Mouse (Mus musculus): ENCODE measurements around the gene Hp. TPM values are rescaled to one million over a fixed set of nuclear protein-coding genes. Genes with fewer than 3 reads are reported as not detected.

Hp gene
- polyA plus RNA-seq, 1 experiment from 2014 or later = 0.74 TPM

DNA sequence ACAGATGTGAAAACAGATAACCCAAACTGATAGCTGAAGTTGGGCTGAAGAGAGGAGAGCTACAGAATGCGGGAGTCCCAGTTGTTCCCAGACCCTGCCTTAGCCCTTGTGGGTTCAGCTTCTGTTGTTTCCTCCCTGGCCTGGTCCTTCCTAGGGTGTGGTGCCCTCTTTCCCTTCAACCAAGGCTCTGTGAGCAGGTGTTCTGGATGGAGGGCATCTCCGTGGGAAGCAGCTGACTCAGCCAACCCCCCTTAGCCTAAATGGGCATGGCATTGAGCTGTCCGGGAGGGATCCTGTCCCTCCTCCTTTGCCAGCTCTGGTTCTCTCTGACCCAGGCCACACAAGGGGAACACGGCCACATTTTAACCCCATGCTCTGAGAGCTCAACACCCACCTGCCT, 2.7 kb downstream of the Hp start:
- H3K4me3 ChIP-seq (ENCODE audit: low read depth, low read length) = no peak overlapping the region
- no peaks in the 10 kb centered on the region for H3K9me3 ChIP-seq (replicated peaks; ENCODE audit: control insufficient read depth, low read length)
- 82% methylated on average over 4 of the region's 4 CpGs for WGBS (ENCODE audit: insufficient replicate concordance)
- H3K9ac ChIP-seq (ENCODE audit: low read depth, low read length) = no peak overlapping the region
- H3K4me1 ChIP-seq (ENCODE audit: control insufficient read depth, insufficient read depth, low read length) = no peaks in the 10 kb centered on the region
- H3K27ac ChIP-seq (ENCODE audit: low read depth, low read length) = no peak overlapping the region
- H3K27me3 ChIP-seq (ENCODE audit: control insufficient read depth, insufficient read depth, low read length) = 0 out of 2 replicates have a peak, but pooled peaks cover 3% of the 10 kb centered on the region
- ATAC-seq (replicated peaks; ENCODE audit: insufficient number of reproducible peaks, low FRiP score, low TSS enrichment) = no peak
- no peak overlapping the region for H3K4me2 ChIP-seq
- no peaks in the 10 kb centered on the region; the same call in 1 of the 2 replicates for H3K36me3 ChIP-seq (ENCODE audit: control insufficient read depth, insufficient read depth, low read length)

DNA sequence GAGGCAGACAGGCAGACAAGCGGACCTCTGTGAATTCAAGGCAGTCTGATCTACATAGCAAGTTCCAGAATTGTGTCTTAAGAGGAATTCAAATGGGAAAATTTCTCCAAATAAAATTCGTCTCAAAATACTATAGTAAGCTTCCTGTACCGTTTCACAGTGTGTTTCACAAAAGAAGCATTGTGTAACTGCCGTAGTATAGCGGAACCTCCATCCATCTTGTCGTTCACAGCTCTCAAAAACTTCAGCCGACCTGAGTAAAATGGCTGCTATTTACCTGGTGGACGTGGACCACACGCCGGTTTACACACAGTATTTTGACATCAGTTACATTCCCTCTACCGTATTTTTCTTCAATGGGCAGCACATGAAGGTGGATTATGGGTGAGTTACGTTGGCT, 7.8 kb downstream of the Hp start:
- WGBS (ENCODE audit: insufficient replicate concordance) = 86% methylated on average over 12 of the region's 12 CpGs
- H3K4me3 ChIP-seq (ENCODE audit: low read depth, low read length) = no peak overlapping the region
- no peak for ATAC-seq (replicated peaks; ENCODE audit: insufficient number of reproducible peaks, low FRiP score, low TSS enrichment)
- H3K4me1 ChIP-seq (ENCODE audit: control insufficient read depth, insufficient read depth, low read length) = peaks cover 6% of the 10 kb centered on the region; the same call in 1 of the 2 replicates
- H3K9me3 ChIP-seq (replicated peaks; ENCODE audit: control insufficient read depth, low read length) = no peaks in the 10 kb centered on the region
- no peaks in the 10 kb centered on the region for H3K27me3 ChIP-seq (ENCODE audit: control insufficient read depth, insufficient read depth, low read length)
- H3K9ac ChIP-seq (ENCODE audit: low read depth, low read length) = no peak overlapping the region
- no peak overlapping the region for H3K4me2 ChIP-seq
- peaks cover 4% of the 10 kb centered on the region; the same call in 1 of the 2 replicates for H3K36me3 ChIP-seq (ENCODE audit: control insufficient read depth, insufficient read depth, low read length)
- no peak overlapping the region for H3K27ac ChIP-seq (ENCODE audit: low read depth, low read length)

DNA sequence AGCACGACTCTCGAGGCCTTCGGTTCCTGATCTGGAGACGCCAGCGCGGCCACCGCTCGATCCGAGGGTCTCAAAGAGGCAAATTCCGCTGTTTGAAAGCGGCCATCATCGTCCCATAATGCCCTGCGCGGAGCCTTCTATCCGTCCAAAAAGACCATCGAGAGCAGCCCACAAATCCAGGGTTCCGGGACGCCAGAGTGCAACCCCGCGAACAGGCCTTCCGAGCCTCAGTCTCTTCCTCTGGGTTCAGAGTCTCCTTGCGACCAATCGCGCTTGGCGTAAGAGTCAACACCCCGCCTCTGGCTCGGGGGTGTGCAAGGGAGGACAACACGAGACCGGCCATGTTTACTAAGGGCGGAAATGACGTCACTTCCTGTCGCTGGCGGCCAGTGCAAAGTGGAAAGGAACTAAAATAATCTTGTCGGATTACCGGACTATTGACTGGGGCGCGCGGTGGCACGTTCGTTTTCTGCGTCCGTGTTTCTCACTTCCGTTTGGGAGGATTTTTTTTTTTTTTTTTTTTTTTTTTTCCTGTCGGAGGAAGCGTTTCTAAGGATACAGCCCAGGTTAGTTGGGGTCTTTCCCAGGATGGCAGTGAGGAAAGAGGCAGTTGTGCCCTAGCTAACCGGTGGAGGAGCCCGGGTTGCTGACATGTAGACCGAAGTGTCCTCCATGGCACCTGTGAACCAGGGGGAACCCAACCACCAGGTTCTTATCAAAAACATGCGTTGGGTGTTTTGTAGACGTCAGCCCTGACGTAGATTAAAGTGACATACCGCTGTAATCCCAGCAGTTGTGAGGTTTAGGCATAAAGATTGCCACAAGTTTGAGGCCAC, 13.3 kb downstream of the Hp start, which contains the start of the genes Dhx38 and Txnl4b:
Gene Dhx38, minus strand, starts transcription at position 364 of the 836 bp plus-strand sequence.
Gene Txnl4b, plus strand, starts transcription at position 395 of the 836 bp plus-strand sequence.
- no peaks in the 10 kb centered on the region for H3K27me3 ChIP-seq (ENCODE audit: control insufficient read depth, insufficient read depth, low read length)
- under 1% methylated on average over 52 of the region's 52 CpGs for WGBS (ENCODE audit: insufficient replicate concordance)
- ATAC-seq (replicated peaks; ENCODE audit: insufficient number of reproducible peaks, low FRiP score, low TSS enrichment) = peak; percentile 99
- peak within 1 kb of the TSS; percentile 77 for H3K4me2 ChIP-seq
- H3K4me1 ChIP-seq (ENCODE audit: control insufficient read depth, insufficient read depth, low read length) = peaks cover 13% of the 10 kb centered on the region
- H3K9ac ChIP-seq (ENCODE audit: low read depth, low read length) = peak within 1 kb of the TSS; percentile 97
- H3K36me3 ChIP-seq (ENCODE audit: control insufficient read depth, insufficient read depth, low read length) = peaks cover 11% of the 10 kb centered on the region
- peak within 1 kb of the TSS; percentile 81 for H3K4me3 ChIP-seq (ENCODE audit: low read depth, low read length)
- peak within 1 kb of the TSS; percentile 91 for H3K27ac ChIP-seq (ENCODE audit: low read depth, low read length)
- H3K9me3 ChIP-seq (replicated peaks; ENCODE audit: control insufficient read depth, low read length) = no peaks in the 10 kb centered on the region

DNA sequence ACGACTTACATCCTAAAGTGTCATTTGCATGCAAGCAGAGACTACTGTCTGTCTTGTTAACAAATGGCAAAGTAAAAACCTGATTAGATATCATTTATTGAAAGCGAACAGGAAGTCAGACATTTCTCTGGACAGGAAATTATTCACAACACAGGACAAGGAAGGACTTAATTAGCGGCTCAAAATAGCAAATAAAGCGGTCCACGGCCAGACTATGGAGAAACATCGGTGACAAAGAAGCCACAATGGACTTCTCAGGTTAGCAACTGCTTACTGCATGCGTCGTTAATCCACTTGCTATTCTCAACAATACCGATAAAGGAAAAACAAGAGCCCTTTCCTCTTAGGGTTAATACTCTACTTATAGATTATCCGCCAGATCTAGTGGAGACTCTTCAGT, 14.2 kb downstream of the Hp start:
- H3K27me3 ChIP-seq (ENCODE audit: control insufficient read depth, insufficient read depth, low read length) = no peaks in the 10 kb centered on the region
- peak overlapping the region; percentile 91; the same call in 1 of the 2 replicates for H3K27ac ChIP-seq (ENCODE audit: low read depth, low read length)
- no peak for ATAC-seq (replicated peaks; ENCODE audit: insufficient number of reproducible peaks, low FRiP score, low TSS enrichment)
- 4% methylated on average over 10 of the region's 10 CpGs for WGBS (ENCODE audit: insufficient replicate concordance)
- H3K9me3 ChIP-seq (replicated peaks; ENCODE audit: control insufficient read depth, low read length) = no peaks in the 10 kb centered on the region
- peaks cover 19% of the 10 kb centered on the region for H3K36me3 ChIP-seq (ENCODE audit: control insufficient read depth, insufficient read depth, low read length)
- peak overlapping the region; percentile 81 for H3K4me3 ChIP-seq (ENCODE audit: low read depth, low read length)
- H3K4me2 ChIP-seq = peak overlapping the region; percentile 77
- peak overlapping the region; percentile 97 for H3K9ac ChIP-seq (ENCODE audit: low read depth, low read length)
- peaks cover 13% of the 10 kb centered on the region for H3K4me1 ChIP-seq (ENCODE audit: control insufficient read depth, insufficient read depth, low read length)

DNA sequence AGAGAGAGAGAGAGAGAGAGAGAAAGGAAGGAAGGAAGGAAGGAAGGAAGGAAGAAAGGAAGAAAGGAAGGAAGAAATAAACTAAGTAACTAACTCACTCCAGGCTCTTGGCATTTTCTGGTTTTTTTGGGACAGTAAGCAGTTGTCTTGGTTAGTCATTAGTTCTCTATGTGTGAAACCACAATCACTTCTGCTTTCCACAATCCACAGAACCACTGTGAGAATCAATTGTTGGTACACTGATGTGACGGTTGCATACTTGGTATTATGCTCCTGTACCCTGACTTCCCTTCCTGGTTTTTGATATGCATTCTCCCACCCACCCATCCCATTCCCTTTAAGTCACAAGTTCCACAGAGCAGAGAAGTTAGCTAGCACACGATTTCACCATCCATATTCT, 15.1 kb downstream of the Hp start:
- Histone ChIP-seq H3K4me3 (ENCODE audit: low read depth, low read length) (no peak overlapping the region), H3K9ac (ENCODE audit: low read depth, low read length) (no peak overlapping the region), H3K27me3 (ENCODE audit: control insufficient read depth, insufficient read depth, low read length) (no peaks in the 10 kb centered on the region), H3K9me3 (replicated peaks; ENCODE audit: control insufficient read depth, low read length) (no peaks in the 10 kb centered on the region), H3K4me2 (no peak overlapping the region), H3K4me1 (ENCODE audit: control insufficient read depth, insufficient read depth, low read length) (peaks cover 13% of the 10 kb centered on the region), H3K27ac (ENCODE audit: low read depth, low read length) (no peak overlapping the region), H3K36me3 (ENCODE audit: control insufficient read depth, insufficient read depth, low read length) (peaks cover 24% of the 10 kb centered on the region)
- no peak for ATAC-seq (replicated peaks; ENCODE audit: insufficient number of reproducible peaks, low FRiP score, low TSS enrichment)
- 78% methylated on average over 2 of the region's 2 CpGs for WGBS (ENCODE audit: insufficient replicate concordance)

DNA sequence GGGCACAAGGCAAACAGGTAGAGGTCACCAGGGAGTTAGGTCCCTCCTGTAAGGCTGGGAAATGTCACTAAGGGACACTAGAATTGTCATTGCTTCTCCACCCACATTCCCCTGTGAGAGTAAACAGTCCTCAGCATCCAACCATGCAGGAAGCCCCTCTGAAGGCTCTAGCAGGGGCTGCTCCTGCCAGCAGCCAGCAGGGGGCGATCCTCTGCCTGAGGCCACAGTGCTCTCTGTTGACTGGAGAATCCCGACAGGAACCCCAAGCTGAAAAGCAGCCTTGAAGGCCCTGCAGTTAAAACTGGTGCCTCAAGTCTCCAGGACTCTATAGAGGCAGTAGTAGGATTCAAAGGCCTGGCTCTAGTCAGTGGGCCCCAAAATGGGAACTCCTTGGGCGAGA, 27.3 kb downstream of the Hp start:
- no peaks in the 10 kb centered on the region for H3K27me3 ChIP-seq (ENCODE audit: control insufficient read depth, insufficient read depth, low read length)
- H3K4me3 ChIP-seq (ENCODE audit: low read depth, low read length) = no peak overlapping the region
- H3K9ac ChIP-seq (ENCODE audit: low read depth, low read length) = no peak overlapping the region
- H3K27ac ChIP-seq (ENCODE audit: low read depth, low read length) = no peak overlapping the region
- 35% methylated on average over 3 of the region's 3 CpGs for WGBS (ENCODE audit: insufficient replicate concordance)
- H3K4me1 ChIP-seq (ENCODE audit: control insufficient read depth, insufficient read depth, low read length) = no peaks in the 10 kb centered on the region
- no peaks in the 10 kb centered on the region for H3K9me3 ChIP-seq (replicated peaks; ENCODE audit: control insufficient read depth, low read length)
- H3K36me3 ChIP-seq (ENCODE audit: control insufficient read depth, insufficient read depth, low read length) = peaks cover 71% of the 10 kb centered on the region
- H3K4me2 ChIP-seq = no peak overlapping the region
- no peak for ATAC-seq (replicated peaks; ENCODE audit: insufficient number of reproducible peaks, low FRiP score, low TSS enrichment)

DNA sequence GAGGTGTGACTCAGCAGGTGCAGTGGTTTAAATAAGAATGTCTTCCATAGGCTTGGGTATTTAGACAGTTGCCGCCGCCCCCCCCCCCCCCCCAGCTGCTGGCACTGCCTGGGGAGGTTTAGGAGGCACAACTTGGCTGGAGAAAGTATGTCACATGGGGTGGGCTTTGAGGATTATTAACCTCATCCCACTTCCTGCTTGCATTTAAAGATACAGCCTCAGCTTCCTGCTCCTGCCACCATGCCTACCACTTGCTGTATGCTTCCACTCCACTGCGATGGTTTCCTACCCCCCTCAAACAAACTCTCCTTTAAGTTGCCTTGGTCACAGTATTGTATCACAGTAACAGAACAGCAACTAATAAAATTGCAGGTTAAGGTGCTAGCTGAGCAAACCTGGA, 34.9 kb downstream of the Hp start:
- no peak overlapping the region for H3K9ac ChIP-seq (ENCODE audit: low read depth, low read length)
- H3K27ac ChIP-seq (ENCODE audit: low read depth, low read length) = no peak overlapping the region
- no peak overlapping the region for H3K4me3 ChIP-seq (ENCODE audit: low read depth, low read length)
- peaks cover 12% of the 10 kb centered on the region for H3K36me3 ChIP-seq (ENCODE audit: control insufficient read depth, insufficient read depth, low read length)
- H3K27me3 ChIP-seq (ENCODE audit: control insufficient read depth, insufficient read depth, low read length) = no peaks in the 10 kb centered on the region
- H3K4me1 ChIP-seq (ENCODE audit: control insufficient read depth, insufficient read depth, low read length) = no peaks in the 10 kb centered on the region
- 48% methylated on average over 3 of the region's 3 CpGs for WGBS (ENCODE audit: insufficient replicate concordance)
- H3K4me2 ChIP-seq = no peak overlapping the region
- ATAC-seq (replicated peaks; ENCODE audit: insufficient number of reproducible peaks, low FRiP score, low TSS enrichment) = no peak
- no peaks in the 10 kb centered on the region for H3K9me3 ChIP-seq (replicated peaks; ENCODE audit: control insufficient read depth, low read length)

DNA sequence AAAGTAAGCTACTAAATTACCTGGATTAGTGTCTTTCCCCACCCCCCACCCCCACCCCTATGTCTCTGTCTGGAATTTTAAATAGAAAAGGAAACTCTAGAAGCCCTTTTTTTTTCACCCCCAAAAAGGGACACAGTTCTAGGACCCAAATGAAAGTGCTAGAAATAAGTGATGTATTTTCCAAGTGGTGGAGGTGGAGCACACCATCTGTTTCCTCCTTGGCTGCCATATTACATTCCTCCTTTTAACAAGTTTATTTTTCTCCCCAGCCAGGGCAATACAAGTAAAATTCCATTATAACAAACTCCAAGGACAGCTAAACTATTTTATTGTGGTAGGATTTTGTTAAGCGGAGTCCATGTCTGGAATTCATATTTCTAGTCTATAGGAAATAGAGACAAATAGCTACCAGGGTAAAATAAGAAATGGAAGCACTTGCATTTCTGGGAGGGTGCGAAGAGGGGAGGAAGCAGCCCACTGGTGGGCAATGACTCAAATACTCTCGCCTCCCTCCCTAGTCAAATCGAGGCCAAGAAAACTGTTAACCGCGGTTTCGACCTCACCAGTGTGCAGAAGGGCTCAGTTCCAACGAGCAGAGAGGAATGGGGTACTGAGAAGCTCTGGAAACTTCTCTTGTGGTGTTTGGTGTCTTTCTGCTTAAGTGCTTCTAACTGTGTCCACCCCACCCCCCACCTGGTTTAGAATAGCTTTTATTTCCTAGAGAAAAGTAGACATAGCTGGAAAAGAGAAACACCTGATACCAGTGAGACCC, 36.0 kb downstream of the Hp start:
- H3K27ac ChIP-seq (ENCODE audit: low read depth, low read length) = no peak overlapping the region
- H3K4me3 ChIP-seq (ENCODE audit: low read depth, low read length) = no peak overlapping the region
- no peaks in the 10 kb centered on the region for H3K9me3 ChIP-seq (replicated peaks; ENCODE audit: control insufficient read depth, low read length)
- no peaks in the 10 kb centered on the region for H3K27me3 ChIP-seq (ENCODE audit: control insufficient read depth, insufficient read depth, low read length)
- ATAC-seq (replicated peaks; ENCODE audit: insufficient number of reproducible peaks, low FRiP score, low TSS enrichment) = no peak
- WGBS (ENCODE audit: insufficient replicate concordance) = 75% methylated on average over 8 of the region's 8 CpGs
- H3K4me1 ChIP-seq (ENCODE audit: control insufficient read depth, insufficient read depth, low read length) = no peaks in the 10 kb centered on the region
- H3K36me3 ChIP-seq (ENCODE audit: control insufficient read depth, insufficient read depth, low read length) = peaks cover 5% of the 10 kb centered on the region
- H3K4me2 ChIP-seq = no peak overlapping the region
- no peak overlapping the region for H3K9ac ChIP-seq (ENCODE audit: low read depth, low read length)

All from heart, embryonic 11.5 days (tissue).